Mouse (Mus musculus): ENCODE results near the gene Ebna1bp2. TPM values are rescaled to one million over a fixed set of nuclear protein-coding genes. Genes with fewer than 3 reads are reported as not detected.

Gene Ebna1bp2
- polyA plus RNA-seq (2015; fragmentation: Nextera tagmentation; extraction: Ambion mirVana), result 129 and 136 TPM in 2 replicates

DNA sequence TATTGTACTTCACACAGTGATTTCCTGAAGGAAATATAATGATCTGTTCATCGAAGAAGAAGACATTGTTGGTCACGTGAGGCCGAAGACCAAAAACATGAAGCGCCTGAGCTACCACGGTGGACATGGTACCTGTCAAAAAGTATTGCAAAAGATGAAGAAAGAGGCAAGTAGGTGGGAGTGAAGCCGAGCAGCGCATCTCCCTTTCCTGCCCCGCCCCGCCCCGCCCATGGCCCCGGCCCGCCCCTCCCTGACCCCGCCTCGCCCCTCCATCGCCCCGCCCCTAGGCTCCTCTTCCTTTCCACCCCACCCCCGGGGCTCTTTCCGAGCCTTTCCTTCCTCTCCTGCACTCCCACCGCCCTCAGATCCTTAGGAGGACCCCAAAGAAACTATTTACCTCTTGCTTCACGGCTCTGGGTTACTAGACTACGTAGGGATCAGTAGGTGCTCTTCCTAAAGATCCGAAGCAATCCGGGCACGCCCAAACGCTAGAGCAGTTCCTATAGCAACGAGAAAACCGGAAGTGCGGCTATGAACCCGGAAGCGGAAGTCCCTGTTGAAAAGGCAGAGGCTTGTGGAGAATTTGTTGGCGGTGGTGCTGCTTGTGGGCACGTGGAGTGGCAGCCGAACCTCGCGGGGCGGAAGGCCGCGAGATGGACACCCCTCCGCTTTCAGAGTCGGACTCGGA, at the start of gene Ebna1bp2, which contains the start of gene Cfap57:
Gene Ebna1bp2, plus strand, starts transcription at position 521 of the 688 bp plus-strand sequence.
Gene Cfap57, minus strand, starts transcription at position 499 of the 688 bp plus-strand sequence.
- Histone ChIP-seq H3K4me1 (peaks cover 10% of the 10 kb centered on the region), H3K4me3 (peak within 1 kb of the TSS; percentile 86)

DNA sequence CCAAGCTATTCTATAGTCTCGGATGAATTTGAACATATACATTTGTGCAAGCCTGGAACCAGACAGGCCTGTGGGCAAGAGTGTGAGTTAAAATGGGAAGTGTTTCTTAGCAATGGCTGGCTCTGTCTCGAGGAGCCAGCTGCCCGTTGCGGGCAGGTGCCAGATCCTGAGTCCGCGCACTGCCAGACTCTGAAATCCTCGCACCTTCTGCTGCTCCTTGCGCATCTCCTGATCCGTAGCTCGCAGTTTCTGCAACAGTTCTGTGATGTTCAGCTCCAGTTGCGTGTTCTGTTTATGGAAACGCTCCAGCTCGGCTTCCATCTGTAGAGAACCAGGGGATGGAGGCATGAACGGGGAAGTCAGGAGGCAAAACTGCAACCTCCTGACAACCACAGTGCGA, 49.2 kb upstream of the Ebna1bp2 start:
- no peak overlapping the region for H3K9ac ChIP-seq
- no peak overlapping the region for H3K27ac ChIP-seq
- no peak overlapping the region for H3K4me3 ChIP-seq
- 0 out of 2 replicates have a peak, but pooled peaks cover 7% of the 10 kb centered on the region for H3K27me3 ChIP-seq
- H3K9me3 ChIP-seq, result no peaks in the 10 kb centered on the region
- no peak for ATAC-seq (ENCODE audit: insufficient number of reproducible peaks, low FRiP score, low TSS enrichment, low read depth)
- WGBS, result 79% methylated on average over 15 of the region's 15 CpGs
- H3K4me2 ChIP-seq, result no peak overlapping the region
- H3K4me1 ChIP-seq, result peaks cover 10% of the 10 kb centered on the region
- H3K36me3 ChIP-seq, result no peaks in the 10 kb centered on the region

More for the DNA sequence above, at the start of gene Ebna1bp2, which contains the start of gene Cfap57:
- under 1% methylated on average over 36 of the region's 41 CpGs for WGBS
- H3K9me3 ChIP-seq, result no peaks in the 10 kb centered on the region
- peaks cover 28% of the 10 kb centered on the region for H3K36me3 ChIP-seq
- H3K27me3 ChIP-seq, result no peaks in the 10 kb centered on the region
- H3K9ac ChIP-seq, result peak within 1 kb of the TSS; percentile 54
- H3K27ac ChIP-seq, result peak within 1 kb of the TSS; percentile 43; the same call in 1 of the 2 replicates
- peak within 1 kb of the TSS; percentile 78 for H3K4me2 ChIP-seq
- peak; percentile 86 for ATAC-seq (ENCODE audit: insufficient number of reproducible peaks, low FRiP score, low TSS enrichment, low read depth)

DNA sequence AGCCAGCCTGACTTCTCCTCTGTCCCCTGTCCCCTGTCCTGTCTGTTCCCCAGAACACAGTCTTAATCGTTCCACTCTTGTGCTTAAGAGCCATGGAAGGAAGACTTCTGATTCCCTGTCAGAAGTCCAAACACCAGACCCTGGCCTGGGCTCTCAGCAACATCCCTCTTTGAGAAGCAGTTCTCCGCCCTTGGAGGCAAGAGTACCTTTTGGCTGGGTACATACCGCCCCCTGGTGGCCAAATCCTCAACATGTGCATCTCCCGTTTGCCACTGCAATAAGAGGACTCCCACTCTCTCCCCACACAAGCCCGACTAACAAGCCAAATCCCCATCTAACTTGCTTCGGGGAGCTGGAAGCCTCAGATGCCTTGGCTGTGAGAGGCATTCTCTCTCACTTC, 44.5 kb upstream of the Ebna1bp2 start:
- Histone ChIP-seq H3K4me1 (no peaks in the 10 kb centered on the region), H3K4me3 (no peak overlapping the region), H3K9me3 (no peaks in the 10 kb centered on the region), H3K9ac (no peak overlapping the region), H3K36me3 (no peaks in the 10 kb centered on the region), H3K4me2 (no peak overlapping the region), H3K27ac (no peak overlapping the region), H3K27me3 (0 out of 2 replicates have a peak, but pooled peaks cover 11% of the 10 kb centered on the region)
- ATAC-seq (ENCODE audit: insufficient number of reproducible peaks, low FRiP score, low TSS enrichment, low read depth), result no peak
- 7% methylated on average over 6 of the region's 6 CpGs for WGBS

DNA sequence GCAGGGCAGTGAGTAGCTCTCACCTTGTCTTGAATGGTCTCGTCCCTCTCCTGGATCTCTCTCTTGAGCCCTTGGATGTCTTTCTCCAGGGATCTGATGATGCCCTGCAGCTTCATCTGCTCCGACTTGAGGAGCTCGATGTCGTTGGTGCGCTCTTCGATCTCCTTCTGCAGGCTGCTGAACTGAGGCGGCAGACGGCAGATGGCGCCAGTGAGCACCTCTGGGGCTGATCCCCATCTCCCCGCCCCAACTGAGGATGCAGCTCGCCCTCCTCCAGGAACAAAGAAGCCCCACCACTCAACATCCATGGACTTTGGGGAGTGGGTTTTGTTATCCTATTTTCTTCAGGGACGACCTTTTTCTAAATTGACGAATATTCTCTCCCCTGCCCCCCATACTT, 41.3 kb upstream of the Ebna1bp2 start:
- ATAC-seq (ENCODE audit: insufficient number of reproducible peaks, low FRiP score, low TSS enrichment, low read depth), result no peak
- no peak overlapping the region for H3K9ac ChIP-seq
- no peaks in the 10 kb centered on the region for H3K4me1 ChIP-seq
- 51% methylated on average over 13 of the region's 13 CpGs for WGBS
- H3K36me3 ChIP-seq, result no peaks in the 10 kb centered on the region
- H3K4me3 ChIP-seq, result no peak overlapping the region
- H3K27ac ChIP-seq, result no peak overlapping the region
- H3K27me3 ChIP-seq, result 0 out of 2 replicates have a peak, but pooled peaks cover 4% of the 10 kb centered on the region
- H3K4me2 ChIP-seq, result no peak overlapping the region
- H3K9me3 ChIP-seq, result no peaks in the 10 kb centered on the region

DNA sequence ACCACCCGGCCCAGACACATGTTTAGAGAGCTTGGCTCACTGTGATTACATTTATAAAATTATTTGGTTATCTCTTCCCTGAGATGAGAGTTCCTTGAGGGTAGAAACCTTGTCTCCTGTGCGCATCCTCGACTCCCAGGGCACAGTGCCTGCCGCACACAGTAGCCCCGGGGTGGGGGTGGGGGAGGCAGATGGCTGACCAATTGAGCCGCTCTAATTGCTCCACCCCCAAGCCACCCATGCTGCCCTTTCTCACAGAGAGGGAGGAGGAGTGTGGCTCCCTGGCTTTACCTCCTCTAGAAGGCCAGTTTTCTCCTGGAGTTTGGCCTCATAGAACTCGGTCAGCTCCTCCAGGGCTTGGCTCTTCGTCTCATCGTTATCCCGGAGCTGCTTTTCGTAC, 39.1 kb upstream of the Ebna1bp2 start:
- Histone ChIP-seq H3K36me3 (no peaks in the 10 kb centered on the region), H3K4me3 (no peak overlapping the region), H3K4me2 (no peak overlapping the region), H3K9ac (no peak overlapping the region), H3K27ac (no peak overlapping the region), H3K9me3 (no peaks in the 10 kb centered on the region), H3K27me3 (0 out of 2 replicates have a peak, but pooled peaks cover 4% of the 10 kb centered on the region), H3K4me1 (no peaks in the 10 kb centered on the region)
- WGBS, result 47% methylated on average over 11 of the region's 11 CpGs
- no peak for ATAC-seq (ENCODE audit: insufficient number of reproducible peaks, low FRiP score, low TSS enrichment, low read depth)

DNA sequence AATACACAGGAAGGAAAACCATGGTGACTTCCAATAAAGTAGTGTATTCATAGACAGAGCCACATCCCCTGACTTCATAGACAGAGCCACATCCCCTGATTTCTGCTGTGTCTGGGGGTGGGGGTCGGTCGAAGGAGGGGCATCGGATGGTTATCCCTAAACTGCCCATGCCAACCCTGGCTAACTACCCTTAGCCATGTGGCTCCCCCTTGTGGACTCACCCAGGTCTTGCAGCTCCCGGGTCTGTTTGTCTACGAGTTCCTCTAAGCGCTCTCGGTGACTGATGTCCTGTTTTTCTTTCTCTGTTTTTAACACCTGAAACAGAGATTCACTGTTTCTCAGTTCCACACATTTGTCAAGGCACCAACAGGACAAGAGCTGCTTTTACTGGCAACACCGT, 38.0 kb upstream of the Ebna1bp2 start:
- Histone ChIP-seq H3K4me2 (no peak overlapping the region), H3K27ac (no peak overlapping the region), H3K27me3 (no peaks in the 10 kb centered on the region), H3K4me3 (no peak overlapping the region), H3K36me3 (no peaks in the 10 kb centered on the region), H3K9me3 (no peaks in the 10 kb centered on the region), H3K9ac (no peak overlapping the region), H3K4me1 (peaks cover 6% of the 10 kb centered on the region; the same call in 1 of the 2 replicates)
- ATAC-seq (ENCODE audit: insufficient number of reproducible peaks, low FRiP score, low TSS enrichment, low read depth), result no peak
- WGBS, result 95% methylated on average over 8 of the region's 8 CpGs

DNA sequence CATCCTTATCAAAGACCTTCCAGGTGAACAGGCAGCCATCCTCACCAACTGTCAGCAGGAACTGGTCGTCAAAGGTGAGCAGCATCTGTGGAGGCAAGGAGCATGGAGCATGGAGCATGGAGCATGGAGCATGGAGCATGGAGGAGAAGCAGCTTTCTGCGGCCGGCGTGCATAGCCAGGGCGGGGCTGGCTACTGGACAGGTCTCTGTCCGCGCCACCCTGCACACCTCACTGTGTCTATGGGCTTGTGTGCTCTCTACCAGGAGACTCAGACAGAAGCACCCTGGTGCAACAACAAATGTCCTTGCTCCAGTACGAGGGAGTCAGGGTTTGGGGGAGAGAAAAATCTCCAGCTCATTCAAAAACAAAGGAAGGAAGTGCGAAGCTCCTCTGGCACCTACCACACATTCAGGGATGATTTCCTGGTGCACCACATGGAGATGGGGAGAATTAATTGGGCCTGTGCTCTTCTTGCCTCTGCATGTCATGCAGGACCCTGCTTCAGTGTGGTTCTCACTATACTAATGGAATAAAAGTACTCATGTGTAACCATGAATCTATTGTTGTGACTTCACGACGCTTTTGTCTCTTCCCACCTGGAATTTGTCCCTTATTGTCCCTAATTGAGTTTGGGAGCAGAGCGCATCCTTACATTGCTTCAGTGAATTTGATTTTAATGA, 31.4 kb upstream of the Ebna1bp2 start:
- no peak overlapping the region for H3K4me2 ChIP-seq
- no peak overlapping the region for H3K9ac ChIP-seq

DNA sequence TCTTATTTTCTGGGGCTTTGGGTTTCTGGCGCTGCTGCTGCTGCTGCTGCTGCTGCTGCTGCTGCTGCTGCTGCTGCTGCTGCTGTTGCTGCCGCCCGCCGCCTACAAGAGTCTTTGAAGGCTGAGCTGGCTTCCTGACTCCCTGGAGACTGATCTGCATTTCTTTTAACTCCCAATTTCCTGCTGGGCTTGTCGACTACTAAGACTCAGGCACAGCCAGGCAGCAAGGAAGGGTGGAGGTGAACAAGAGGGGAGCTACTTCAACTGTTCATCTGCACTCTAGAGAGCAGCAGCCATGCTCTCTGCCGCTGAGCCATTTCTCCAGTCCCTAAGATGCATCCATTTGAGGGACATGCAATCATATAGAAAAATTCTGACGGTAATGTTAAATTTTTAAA, 30.9 kb upstream of the Ebna1bp2 start:
- Histone ChIP-seq H3K27ac (no peak overlapping the region), H3K9me3 (no peaks in the 10 kb centered on the region), H3K27me3 (no peaks in the 10 kb centered on the region), H3K4me2 (no peak overlapping the region), H3K4me3 (no peak overlapping the region), H3K4me1 (peaks cover 6% of the 10 kb centered on the region; the same call in 1 of the 2 replicates), H3K9ac (no peak overlapping the region), H3K36me3 (no peaks in the 10 kb centered on the region)
- WGBS, result 4% methylated on average over 7 of the region's 7 CpGs
- no peak for ATAC-seq (ENCODE audit: insufficient number of reproducible peaks, low FRiP score, low TSS enrichment, low read depth)

More for the DNA sequence above, 31.4 kb upstream of the Ebna1bp2 start:
- ATAC-seq (ENCODE audit: insufficient number of reproducible peaks, low FRiP score, low TSS enrichment, low read depth), result no peak
- peaks cover 6% of the 10 kb centered on the region; the same call in 1 of the 2 replicates for H3K4me1 ChIP-seq
- no peak overlapping the region for H3K4me3 ChIP-seq
- no peak overlapping the region for H3K27ac ChIP-seq
- H3K36me3 ChIP-seq, result no peaks in the 10 kb centered on the region
- 71% methylated on average over 12 of the region's 12 CpGs for WGBS
- H3K9me3 ChIP-seq, result no peaks in the 10 kb centered on the region
- no peaks in the 10 kb centered on the region for H3K27me3 ChIP-seq

DNA sequence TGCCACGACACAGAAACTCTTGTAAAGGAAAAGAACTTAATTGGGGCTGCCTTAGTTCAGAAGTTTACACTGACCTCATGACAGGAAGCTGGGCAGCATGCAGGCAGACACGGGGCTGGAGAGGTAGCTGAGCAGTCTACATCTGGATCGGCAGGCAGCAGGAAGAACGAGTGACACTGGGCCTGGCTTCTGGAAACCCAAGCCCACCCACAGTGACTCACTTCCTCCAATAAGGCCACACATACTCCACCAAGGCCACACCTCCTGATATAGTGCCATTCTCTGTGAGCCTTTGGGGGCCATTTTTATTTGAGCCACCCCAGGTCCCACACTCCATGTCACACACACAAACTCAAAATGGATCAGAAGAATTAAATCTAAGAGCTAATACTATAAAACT, 16.5 kb upstream of the Ebna1bp2 start:
- ATAC-seq (ENCODE audit: insufficient number of reproducible peaks, low FRiP score, low TSS enrichment, low read depth), result no peak
- H3K9me3 ChIP-seq, result no peaks in the 10 kb centered on the region
- H3K4me1 ChIP-seq, result no peaks in the 10 kb centered on the region
- H3K27me3 ChIP-seq, result no peaks in the 10 kb centered on the region
- H3K36me3 ChIP-seq, result no peaks in the 10 kb centered on the region
- no peak overlapping the region for H3K9ac ChIP-seq
- H3K4me3 ChIP-seq, result no peak overlapping the region
- no peak overlapping the region for H3K4me2 ChIP-seq
- no peak overlapping the region for H3K27ac ChIP-seq
- 15% methylated on average over 4 of the region's 4 CpGs for WGBS

DNA sequence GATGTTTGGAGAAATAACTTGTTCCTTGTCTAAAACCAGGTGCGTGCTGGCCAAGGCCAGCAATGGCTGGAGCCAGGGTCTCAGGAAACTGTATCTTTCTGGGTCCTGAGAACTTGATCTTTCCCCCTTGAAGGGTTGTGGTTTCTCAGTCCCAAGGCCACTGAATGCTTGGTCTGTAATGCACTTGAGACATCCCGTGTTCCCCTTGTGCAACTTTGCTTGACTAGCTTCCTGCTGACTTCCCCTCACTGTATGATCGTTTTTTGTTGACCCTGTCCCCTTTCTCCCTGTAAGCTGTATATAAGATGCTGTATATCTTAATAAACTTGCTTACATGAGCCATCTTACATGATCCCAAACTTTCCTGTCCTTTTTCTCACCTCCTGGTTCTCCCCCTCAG, 10.8 kb upstream of the Ebna1bp2 start:
- no peaks in the 10 kb centered on the region for H3K36me3 ChIP-seq
- no peak for ATAC-seq (ENCODE audit: insufficient number of reproducible peaks, low FRiP score, low TSS enrichment, low read depth)
- 57% methylated on average over 3 of the region's 3 CpGs for WGBS

DNA sequence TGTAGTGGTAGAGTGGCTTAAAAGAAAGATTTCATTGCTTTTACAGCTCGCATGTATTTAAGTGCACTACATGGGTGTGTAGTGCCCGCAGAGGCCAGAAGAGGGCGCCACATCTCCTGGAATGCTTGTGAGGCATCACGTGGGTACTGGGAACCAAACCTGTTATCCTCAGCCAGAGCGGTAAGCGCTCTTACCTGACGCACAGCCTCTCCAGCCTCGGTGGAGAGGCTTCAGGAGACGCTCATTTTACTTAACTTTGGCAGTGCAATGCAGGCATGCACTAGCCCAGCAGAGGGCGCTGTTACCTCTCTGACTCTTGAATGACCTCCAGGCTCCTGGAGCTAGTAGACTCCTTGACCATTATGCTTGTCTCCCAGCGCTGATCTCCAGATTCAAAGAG, 8.0 kb upstream of the Ebna1bp2 start:
- Histone ChIP-seq H3K4me3 (no peak overlapping the region), H3K4me2 (no peak overlapping the region), H3K27ac (no peak overlapping the region), H3K36me3 (no peaks in the 10 kb centered on the region), H3K4me1 (no peaks in the 10 kb centered on the region), H3K9ac (no peak overlapping the region), H3K27me3 (0 out of 2 replicates have a peak, but pooled peaks cover 4% of the 10 kb centered on the region), H3K9me3 (no peaks in the 10 kb centered on the region)
- ATAC-seq (ENCODE audit: insufficient number of reproducible peaks, low FRiP score, low TSS enrichment, low read depth), result no peak
- 24% methylated on average over 11 of the region's 11 CpGs for WGBS

More for the DNA sequence above, 10.8 kb upstream of the Ebna1bp2 start:
- Histone ChIP-seq H3K27ac (no peak overlapping the region), H3K4me3 (no peak overlapping the region), H3K4me2 (no peak overlapping the region), H3K4me1 (no peaks in the 10 kb centered on the region), H3K27me3 (0 out of 2 replicates have a peak, but pooled peaks cover 4% of the 10 kb centered on the region), H3K9ac (no peak overlapping the region), H3K9me3 (no peaks in the 10 kb centered on the region)

DNA sequence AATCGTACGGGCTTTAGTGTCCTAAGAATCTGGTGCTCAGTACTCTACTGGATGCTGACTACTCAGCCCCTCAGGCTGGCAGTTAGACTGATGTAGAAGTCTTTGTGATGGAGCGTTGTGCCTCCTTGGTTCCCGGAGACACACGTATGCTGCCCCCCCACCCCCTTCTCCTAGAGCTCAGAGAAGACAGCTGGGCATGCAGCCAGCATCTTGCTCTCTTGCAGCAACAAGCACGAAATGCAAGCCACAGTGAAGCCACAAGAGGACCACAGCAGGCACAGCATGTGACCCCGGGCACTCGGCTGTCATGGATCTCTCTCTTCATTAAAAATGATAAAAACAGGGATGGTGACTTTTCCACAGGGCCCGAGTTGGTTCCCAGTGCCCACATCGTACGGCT, 5.2 kb upstream of the Ebna1bp2 start:
- H3K27me3 ChIP-seq, result 0 out of 2 replicates have a peak, but pooled peaks cover 4% of the 10 kb centered on the region
- no peak overlapping the region for H3K9ac ChIP-seq
- 79% methylated on average over 11 of the region's 11 CpGs for WGBS
- H3K4me2 ChIP-seq, result no peak overlapping the region
- no peak overlapping the region for H3K27ac ChIP-seq
- ATAC-seq (ENCODE audit: insufficient number of reproducible peaks, low FRiP score, low TSS enrichment, low read depth), result no peak
- H3K4me1 ChIP-seq, result no peaks in the 10 kb centered on the region
- H3K36me3 ChIP-seq, result no peaks in the 10 kb centered on the region
- H3K4me3 ChIP-seq, result no peak overlapping the region
- H3K9me3 ChIP-seq, result no peaks in the 10 kb centered on the region
